Mouse (Mus musculus) heart, embryonic 15.5 days (tissue): ENCODE data around the gene Stc2. TPM values are rescaled to one million over a fixed set of nuclear protein-coding genes. Genes with fewer than 3 reads are reported as not detected.

Source experiments
- polyA plus RNA-seq: library from polyadenylated mRNA; unstranded; fragments of >200 nt; fragmentation: Nextera tagmentation; extraction: Ambion mirVana; gene quantifications from 2 replicates; pipeline ENCODE4 v1.2.1, GENCODE M21; 2015

Gene Stc2
- polyA plus RNA-seq, 1 experiment from 2014 or later = 4.0 TPM

Other genes with a start within 250 kb of the Stc2 start
- not detected in 2 replicates for gene Gm17332, start 187.6 kb downstream of the Stc2 start, polyA plus RNA-seq